Mouse (Mus musculus) lung, adult 2 months (tissue): ENCODE results near the gene Ablim1.

Experiments used
- CTCF ChIP-seq: fragments of 200-500 bp; IDR thresholded peaks from 2 replicates; pipeline ENCODE4 v1.5.1; 2011; ENCODE audit warnings: mild to moderate bottlenecking, low read length, control low read depth; ENCODE audit not compliant: insufficient read depth
- POLR2A ChIP-seq: fragments of 200-500 bp; IDR thresholded peaks from 2 replicates; pipeline ENCODE4 v1.6.1; 2011; ENCODE audit warnings: low read depth, mild to moderate bottlenecking, control low read depth, low read length, borderline replicate concordance; ENCODE audit errors: extremely low read depth

GRCm38 (mm10) chr19:57282642-57283041, 32.1 kb downstream of the Ablim1 start:
- TF ChIP-seq CTCF = no peak
- TF ChIP-seq POLR2A = no peak
